Mouse (Mus musculus): ENCODE data around the gene Rassf1.
"Not testable (repeated sequence)": the region's sequence is repeated elsewhere in the genome, so short reads cannot be mapped to it uniquely, and the experiment has no call there.

The Rassf1 gene

DNA sequence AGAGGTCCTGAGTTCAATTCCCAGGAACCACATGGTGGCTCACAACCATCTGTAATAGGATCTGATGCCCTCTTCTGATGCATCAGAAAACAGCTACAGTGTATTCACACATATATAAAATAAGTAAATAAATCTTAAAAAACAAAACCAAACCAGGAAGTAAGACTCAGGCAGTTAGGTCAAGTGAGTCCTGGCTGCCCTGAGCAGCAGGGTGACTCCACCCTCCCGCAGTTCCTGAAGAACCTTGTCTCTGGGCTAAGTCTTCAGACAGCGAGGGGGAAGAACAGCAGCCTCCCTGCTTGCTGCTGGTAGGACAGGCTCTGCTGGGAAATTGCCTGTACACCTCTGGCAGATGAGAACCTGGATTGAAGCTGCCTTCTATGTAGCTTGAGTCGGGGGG, 5.0 kb downstream of the Rassf1 start:
- DNase-seq (ENCODE audit: low spot score): no peak

DNA sequence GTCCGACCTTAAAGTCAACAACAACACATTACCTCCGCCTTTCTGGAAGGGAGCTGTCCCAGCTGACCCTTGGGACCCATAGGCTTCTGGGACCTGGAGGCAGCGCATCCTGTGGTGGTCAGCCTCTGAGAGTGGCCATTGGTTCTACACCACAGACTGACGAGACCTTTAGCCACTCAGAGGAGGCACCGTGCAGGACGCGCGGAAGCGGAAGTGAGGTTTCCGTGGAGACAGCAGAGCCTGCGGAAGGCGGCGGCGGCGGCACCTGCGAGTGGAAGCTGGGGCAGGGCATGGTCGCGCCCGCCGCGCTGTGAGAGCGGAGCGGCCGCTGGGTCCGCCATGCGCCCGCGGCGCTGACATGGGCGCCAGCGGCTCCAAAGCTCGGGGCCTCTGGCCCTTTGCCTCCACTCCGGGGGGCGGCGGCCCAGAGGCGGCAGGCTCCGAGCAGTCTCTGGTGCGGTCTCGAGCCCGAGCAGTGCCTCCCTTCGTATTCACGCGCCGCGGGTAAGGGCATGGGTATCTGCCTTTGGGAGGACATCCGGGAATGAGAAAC, 11.8 kb downstream of the Rassf1 start, which contains the start of gene Tusc2:
Gene Tusc2 (plus strand): TSS at position 227 of the 553 bp plus-strand sequence.
- DNase-seq (ENCODE audit: low spot score): peak; percentile 80

DNA sequence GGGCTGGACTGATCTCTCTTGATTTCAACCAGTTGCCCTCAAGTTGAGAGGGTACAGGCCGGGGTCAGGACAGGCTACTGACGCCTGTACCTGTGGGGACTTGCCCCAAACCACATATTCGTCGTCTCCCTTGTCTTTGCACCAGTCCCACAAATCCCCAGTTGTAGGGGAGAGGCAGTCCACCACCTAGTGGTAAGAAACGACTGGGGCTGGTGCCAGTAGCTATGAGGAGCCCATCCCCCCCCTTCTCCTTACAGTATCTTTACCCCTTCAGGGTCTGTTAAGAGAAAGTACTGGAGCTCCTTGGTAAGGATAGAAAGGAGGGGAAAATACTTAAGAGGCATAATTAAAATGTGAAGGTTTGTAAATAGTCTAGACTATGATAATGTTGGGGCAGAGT, 14.2 kb downstream of the Rassf1 start:
- DNase-seq (ENCODE audit: low spot score): not testable (repeated sequence)

DNA sequence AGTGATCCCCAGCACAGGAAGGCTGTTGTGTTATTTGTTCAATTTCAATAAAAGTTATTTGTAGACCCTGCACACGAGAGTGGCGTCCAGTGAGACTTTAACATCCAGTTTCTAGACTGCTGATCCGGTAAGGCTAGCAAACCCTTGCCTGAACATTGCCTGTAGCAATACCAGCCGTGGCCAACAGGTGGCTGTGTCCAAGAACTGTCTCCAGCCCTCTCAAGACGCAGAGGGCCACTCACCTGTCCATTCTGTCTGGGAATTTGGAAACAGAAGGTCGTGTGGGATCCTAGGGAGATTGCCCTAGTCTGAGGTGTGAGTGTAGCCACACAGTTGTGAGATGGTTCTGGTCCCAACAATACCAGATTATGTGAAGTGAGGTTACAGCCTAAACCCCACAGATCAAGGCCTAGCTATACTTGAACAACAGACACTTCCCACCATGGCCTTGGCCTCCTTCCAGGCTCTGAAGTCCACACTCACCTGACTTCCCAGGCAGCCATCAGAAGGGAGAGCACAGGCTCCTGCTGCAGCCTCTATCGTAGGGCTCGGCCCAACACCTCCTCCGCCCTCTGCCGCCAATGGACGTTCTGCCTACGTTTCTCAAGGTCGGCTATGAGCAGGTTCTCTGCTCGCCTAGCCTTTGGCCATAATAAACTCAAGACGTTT, 14.8 kb downstream of the Rassf1 start:
- DNase-seq (ENCODE audit: low spot score): peak; percentile 70

DNA sequence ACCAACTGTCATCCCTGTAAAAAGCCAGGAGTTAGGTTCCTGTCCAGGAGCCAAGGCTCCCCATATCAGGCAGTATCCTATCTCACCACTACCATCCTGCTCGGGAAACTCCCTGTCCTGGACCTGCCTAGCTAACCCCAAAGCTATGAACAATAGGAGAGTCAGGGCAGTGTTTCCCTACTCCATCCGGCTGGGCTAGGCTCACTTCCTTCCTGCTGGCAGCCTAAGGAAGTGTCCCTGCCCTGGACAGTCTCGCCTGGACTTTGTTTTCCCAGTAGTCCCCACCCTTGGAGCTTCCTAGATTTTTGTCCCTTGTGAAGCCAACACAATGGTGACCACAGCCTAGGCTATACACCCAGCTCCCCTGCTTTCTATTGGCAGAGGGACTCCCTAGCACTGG, 15.5 kb downstream of the Rassf1 start:
- DNase-seq (ENCODE audit: low spot score): no peak

DNA sequence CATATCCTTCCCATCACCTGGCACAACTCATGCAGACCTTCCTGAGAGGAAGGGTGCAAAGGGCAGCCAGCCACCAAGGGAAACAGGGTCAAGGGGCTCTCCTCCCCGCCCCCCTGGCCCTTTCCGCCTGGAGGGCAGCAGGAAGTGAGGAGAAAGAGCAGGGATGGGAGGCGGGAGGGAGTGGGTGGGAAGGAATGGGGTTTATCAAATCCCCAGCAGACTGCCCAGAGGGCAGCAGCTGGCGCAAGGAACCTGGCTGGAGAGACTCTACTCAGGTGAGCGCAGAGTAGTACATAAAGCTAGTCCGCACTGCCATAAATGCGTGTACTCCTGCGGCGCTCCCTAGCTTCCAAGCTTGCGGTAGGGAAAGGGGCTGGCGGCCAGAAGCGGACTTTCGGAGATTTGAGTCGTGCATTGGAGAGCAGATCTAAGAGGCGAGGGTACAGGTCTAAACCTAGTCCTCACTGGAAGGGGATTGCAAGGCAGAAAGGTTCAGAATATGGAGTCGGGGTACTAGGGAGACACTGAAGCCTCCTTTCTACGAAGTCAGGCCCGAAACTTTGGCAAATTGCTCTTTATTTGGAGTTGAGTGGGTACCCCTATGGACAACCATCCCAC, 16.5 kb downstream of the Rassf1 start, which contains the start of gene Hyal2:
Gene Hyal2 (plus strand): TSS at position 244 of the 618 bp plus-strand sequence.
- DNase-seq (ENCODE audit: low spot score): no peak

DNA sequence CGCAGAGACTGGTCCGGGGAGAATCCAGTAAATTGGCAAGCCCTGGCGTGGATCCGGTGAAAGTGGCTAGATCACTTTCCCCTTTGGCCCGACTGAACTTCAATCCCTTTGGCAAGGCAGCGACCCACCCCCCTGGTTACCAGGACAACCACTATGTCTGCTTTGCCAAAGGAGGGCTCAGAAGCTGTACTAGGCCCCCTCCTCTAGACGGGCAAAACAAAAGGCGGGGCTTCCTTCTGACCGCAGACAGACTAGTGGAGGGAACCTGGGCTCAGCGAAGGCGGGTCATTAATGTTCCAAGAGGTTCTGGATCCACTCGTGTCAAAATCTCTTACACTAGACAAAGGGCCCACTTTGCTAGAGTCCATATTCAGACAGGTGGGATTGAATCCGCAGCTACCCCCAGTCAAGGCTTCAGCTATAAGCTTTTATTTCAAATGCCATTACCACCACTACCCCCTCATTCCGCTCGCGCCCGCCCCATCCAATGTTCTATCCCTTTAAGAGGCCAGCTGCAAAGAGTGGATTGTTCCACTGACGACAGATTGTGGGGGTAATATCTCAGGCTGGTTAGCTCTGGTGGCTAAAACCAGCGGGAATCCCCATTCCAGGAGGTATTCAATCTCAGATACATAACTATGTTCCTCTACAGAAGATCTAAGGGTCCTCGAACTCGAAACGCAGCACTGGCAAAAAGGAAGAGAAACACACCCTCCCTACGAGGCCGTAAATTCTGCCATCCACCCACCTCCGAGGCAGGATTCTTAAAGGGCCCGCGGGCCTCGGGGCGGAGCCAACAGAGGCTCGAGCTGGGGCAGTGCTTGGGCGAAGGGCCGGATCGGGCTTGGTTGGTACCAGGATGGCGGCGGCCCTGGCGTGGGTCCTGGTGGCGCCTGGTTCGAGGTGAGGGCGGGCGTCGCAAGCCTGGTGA, 17.2 kb downstream of the Rassf1 start:
- DNase-seq (ENCODE audit: low spot score): peak; percentile 88

DNA sequence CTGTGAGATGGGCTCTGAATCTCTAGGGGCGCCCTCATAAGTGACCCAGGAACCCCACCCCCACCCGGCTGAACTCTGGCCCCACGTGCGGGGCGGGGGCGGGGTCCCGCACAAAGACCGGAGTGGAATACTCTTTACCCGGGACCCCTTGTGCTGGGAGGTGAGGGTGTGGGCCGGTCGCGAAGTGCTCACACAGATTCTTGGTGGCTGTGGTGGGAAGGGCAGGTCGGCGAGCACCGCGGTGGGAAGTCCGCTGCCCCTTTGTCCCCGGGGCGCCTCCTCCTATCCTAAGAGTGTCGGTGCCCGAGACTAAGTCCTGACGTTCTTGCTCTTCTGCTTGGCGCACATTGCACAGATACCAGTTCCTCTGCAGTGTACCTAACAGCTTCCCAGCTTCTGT, 17.9 kb downstream of the Rassf1 start:
- no peak for DNase-seq (ENCODE audit: low spot score)

DNA sequence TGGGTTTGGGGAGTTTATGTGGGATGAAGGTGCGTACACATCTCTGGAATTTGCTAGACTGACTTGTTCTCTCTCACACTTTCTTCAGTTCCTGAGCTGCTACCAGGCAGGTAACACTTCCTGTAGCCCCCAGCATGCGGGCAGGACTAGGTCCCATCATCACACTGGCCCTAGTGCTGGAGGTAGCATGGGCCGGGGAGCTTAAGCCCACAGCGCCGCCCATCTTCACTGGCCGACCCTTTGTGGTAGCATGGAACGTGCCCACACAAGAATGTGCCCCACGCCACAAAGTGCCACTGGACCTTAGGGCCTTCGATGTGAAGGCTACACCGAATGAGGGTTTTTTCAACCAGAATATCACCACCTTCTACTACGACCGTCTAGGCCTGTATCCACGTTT, 18.7 kb downstream of the Rassf1 start:
- DNase-seq (ENCODE audit: low spot score): no peak

DNA sequence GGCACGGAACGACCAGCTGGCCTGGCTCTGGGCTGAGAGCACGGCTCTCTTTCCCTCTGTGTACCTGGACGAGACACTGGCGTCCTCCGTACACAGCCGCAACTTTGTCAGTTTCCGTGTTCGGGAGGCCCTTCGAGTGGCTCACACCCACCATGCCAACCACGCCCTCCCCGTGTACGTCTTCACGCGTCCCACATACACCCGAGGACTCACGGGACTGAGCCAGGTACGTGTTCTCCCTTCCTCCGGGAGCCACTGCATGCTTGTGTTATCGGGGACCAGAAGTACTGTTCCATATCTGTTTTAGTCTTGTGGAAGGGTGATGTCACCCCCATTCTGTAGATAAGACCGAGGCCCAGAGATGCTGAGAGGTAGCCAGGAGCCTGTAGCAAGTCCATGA, 19.5 kb downstream of the Rassf1 start:
- no peak for DNase-seq (ENCODE audit: low spot score)

DNA sequence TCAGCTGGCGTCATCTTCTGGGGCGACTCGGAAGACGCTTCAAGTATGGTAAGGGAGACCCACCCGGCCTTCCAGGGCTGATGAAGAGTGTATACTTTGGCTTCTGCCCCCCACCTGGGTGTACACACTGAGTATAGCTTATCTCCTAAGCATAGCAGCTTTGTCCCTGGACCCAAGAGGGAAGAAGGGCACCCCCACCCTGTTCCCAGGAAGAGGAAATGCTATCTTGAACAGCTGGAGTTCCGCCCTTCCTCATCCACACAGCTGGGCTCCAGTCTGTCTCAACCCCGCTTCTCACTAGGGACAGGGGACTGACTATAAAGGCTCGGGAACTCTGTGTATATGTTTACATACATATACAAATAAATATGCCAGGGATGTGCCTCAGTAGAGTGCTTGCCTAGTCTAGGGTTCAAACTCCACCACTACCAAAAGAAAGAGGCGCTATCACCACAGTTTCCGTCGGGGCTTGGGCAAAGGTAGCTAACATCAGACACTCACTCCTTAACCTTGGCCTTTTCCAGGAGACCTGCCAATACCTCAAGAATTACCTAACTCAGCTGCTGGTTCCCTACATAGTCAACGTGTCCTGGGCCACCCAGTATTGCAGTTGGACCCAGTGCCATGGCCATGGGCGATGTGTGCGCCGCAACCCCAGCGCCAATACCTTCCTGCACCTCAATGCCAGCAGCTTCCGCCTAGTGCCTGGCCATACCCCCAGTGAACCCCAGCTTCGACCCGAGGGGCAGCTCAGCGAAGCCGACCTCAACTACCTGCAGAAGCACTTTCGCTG, 20.4 kb downstream of the Rassf1 start:
- DNase-seq (ENCODE audit: low spot score): no peak

DNA sequence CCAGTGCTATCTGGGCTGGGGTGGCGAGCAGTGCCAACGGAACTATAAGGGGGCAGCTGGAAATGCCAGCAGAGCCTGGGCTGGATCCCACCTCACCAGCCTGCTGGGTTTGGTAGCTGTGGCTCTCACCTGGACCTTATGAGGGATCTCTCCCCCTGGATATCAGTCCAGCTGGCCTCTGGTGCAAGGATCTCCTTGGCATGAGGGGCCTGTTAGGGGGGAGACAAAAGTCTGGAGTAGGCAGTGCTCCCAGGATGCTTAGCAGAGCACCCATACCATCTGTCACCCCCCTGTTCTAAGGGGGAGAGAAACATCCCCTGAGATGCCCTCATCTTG, 20.9 kb downstream of the Rassf1 start:
- DNase-seq (ENCODE audit: low spot score): no peak

DNA sequence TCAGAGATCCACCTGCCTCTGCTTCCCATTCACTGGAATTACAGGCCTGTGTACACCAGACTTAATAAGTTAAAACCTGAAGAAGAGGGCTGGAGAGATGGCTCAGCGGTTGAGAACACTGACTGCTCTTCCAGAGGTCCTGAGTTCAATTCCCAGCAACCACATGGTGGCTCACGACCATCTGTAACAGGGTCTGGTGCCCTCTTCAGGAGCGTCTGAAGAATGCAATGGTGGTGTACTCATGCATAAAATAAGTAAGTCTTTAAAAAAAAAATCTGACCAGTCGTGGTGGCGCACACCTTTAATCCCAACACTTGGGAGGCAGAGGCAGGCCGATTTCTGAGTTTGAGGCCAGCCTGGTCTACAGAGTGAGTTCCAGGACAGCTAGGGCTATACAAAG, 22.4 kb downstream of the Rassf1 start:
- not testable (repeated sequence) for DNase-seq (ENCODE audit: low spot score)

DNA sequence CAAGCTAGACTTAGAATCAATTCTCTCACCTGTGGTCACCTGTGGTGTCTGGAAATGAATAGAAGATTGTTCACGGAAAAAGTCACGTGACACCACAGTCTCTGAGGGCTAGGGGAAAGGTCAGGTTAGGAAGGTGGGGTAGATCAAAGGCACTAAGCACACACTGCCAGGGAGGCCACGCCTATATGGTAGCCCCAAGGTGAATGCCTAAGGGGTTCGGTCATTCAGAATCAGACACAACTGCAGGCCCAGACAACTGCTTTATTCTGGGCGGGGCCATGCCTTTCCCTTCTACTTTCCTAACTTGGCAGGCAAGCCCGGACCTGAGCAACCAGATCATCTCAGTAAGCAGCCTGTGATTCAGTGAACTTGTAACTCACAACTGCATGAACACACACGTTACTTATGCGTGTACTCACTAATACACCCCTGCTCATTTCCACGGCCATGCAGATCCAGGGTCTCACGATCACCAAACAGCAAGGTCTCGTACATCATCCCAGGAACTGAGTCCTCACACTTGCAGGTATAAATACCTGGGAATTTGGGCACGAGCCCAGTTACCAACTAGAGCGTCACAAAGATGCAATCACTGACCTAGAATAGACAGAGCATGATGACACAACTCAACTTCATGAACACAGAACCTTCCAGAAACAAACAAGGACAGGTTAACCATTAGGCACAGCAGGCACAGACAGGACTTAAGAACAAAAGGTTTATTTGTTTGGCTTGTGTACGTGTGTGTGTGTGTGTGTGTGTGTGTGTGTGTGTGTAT, 24.4 kb downstream of the Rassf1 start:
- no peak for DNase-seq (ENCODE audit: low spot score)

DNA sequence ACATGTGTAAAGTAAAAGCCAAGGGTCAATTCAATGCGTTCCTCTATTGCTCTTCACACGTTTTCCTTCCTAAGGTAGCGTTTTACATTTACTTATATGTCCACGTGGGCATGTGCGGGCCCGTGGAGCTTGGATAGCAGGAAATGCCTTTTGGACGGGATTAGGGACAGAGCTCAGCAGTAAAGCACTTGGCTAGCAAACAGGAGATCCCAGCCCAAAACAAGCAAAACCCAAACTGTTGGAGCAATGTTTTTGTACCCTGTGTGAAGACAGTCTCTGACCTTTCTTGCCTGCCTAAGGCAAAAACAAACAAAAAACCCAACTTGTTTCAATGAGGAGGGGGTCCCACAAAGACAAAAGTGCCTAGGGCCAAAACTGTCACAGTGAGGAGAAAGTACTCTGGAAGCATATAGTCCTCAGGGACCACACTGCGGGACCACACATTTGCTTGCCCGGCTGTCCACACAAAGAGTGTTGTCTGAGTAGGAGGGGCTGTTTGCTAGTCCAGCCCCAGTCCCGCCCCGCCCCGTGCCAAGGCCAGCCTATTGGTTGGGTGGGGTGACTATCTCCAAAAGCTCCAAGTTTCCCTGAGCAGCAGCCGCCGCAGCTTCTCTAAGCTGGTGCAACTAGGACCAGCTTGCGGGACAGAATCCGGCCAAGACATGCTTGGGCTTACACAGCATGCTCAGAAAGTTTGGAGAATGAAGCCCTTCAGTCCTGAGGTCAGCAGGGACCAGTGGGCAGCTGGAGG, 25.2 kb downstream of the Rassf1 start, which contains the start of gene Hyal1:
Gene Hyal1 (plus strand): TSS at position 571 of the 751 bp plus-strand sequence.
- peak; percentile 64 for DNase-seq (ENCODE audit: low spot score)

DNA sequence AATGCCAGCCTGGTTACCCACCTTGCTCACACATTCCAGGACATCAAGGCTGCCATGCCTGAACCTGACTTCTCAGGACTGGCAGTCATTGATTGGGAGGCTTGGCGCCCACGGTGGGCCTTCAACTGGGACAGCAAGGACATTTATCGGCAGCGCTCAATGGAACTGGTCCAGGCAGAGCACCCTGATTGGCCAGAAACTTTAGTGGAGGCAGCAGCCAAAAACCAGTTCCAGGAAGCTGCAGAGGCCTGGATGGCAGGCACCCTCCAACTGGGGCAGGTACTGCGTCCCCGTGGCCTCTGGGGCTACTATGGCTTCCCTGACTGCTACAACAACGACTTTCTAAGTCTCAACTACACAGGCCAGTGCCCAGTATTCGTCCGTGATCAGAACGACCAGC, 26.5 kb downstream of the Rassf1 start:
- DNase-seq (ENCODE audit: low spot score): no peak

DNA sequence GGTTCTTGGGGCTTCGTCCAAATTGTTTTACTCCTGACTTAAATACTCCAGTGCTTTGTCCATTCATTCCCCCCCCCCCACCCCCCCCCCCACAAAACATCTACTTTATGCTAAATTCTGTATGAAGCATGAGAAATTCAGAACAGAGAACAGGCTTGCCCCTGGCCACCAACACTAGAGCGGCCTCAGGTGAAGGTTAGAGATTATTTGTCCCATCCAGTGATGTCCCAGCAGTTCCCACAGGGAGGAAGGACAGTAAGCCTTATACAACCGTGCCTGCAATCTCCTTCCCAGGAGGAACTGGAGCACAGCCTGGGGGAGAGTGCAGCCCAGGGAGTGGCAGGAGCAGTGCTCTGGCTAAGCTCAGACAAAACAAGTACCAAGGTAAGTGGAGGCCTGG, 27.2 kb downstream of the Rassf1 start, which contains the start of gene Naa80:
Gene Naa80 (plus strand): TSS at position 301 of the 400 bp plus-strand sequence.
- DNase-seq (ENCODE audit: low spot score): no peak

DNA sequence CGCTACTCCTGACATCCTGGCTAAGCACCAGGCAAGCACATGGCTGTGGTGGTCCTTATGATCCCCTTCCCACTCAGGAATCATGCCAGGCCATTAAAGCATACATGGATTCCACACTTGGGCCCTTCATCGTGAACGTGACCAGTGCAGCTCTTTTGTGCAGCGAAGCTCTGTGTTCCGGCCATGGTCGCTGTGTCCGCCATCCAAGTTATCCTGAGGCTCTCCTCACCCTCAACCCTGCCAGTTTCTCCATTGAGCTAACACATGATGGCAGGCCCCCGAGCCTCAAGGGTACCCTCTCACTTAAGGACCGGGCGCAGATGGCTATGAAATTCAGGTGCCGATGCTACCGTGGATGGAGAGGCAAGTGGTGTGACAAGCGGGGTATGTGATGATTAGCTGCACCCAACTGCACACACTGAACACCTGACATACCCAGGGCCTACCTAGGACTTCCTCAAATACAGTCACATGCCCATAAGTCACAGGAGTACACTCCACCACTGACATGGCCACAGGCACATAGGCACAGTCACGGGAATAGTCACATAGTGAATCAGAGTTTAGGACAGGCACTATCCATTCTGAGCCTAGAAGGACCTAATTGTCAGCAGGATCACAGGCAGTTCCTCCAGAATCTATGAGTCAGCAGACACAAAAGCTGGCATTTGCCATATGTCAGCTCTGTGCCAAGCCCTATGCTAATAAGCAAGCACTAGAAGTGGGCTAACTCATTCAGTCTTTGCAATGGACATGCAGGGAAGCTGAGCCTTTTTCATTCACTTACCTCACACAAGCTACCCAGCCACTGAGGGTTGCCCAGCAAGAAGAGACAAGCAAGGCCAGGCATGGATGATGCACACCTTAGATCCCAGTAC, 27.9 kb downstream of the Rassf1 start:
- no peak for DNase-seq (ENCODE audit: low spot score)
